Mouse (Mus musculus) liver, embryonic 16.5 days (tissue): ENCODE results near the gene Fcho1. TPM values are rescaled to one million over a fixed set of nuclear protein-coding genes. Genes with fewer than 3 reads are reported as not detected.
"Not testable (repeated sequence)": the region's sequence is repeated elsewhere in the genome, so short reads cannot be mapped to it uniquely, and the experiment has no call there.

Experiments used
- ATAC-seq: fragments of 200-750 bp; cut with Nextera tagmentation; 2 replicates; pipeline ENCODE4 v1.8.0; 2017; ENCODE audit warnings: low read depth, mild to moderate bottlenecking, moderate number of reproducible peaks, moderate library complexity
- H3K27ac ChIP-seq: fragments of 300-500 bp; sonication (generic); 2 replicates; pipeline ENCODE4 v1.5.1; 2014; ENCODE audit warnings: mild to moderate bottlenecking, low read length
- H3K27me3 ChIP-seq: fragments of 300-500 bp; sonication (generic); 2 replicates; pipeline ENCODE4 v1.6.1; 2014; ENCODE audit warnings: low read depth, low read length, mixed read lengths; ENCODE audit not compliant: control insufficient read depth, insufficient read depth
- H3K36me3 ChIP-seq: fragments of 300-500 bp; sonication (generic); 2 replicates; pipeline ENCODE4 v1.6.1; 2014; ENCODE audit warnings: mild to moderate bottlenecking; ENCODE audit not compliant: control insufficient read depth, insufficient read depth
- H3K4me1 ChIP-seq: fragments of 300-500 bp; sonication (generic); 2 replicates; pipeline ENCODE4 v1.6.1; 2014; ENCODE audit warnings: low read depth, low read length, mixed read lengths; ENCODE audit not compliant: control insufficient read depth
- H3K4me2 ChIP-seq: fragments of 300-500 bp; sonication (generic); 2 replicates; pipeline ENCODE4 v1.6.1; 2014; ENCODE audit warnings: low read depth, low read length, mixed read lengths
- H3K4me3 ChIP-seq: fragments of 300-500 bp; sonication (generic); 2 replicates; pipeline ENCODE4 v1.5.1; 2014; ENCODE audit warnings: low read depth, mild to moderate bottlenecking, low read length
- H3K9ac ChIP-seq: fragments of 300-500 bp; sonication (generic); 2 replicates; pipeline ENCODE4 v1.6.1; 2014; ENCODE audit warnings: low read depth, low read length
- H3K9me3 ChIP-seq: fragments of 300-500 bp; sonication (generic); replicated peaks from 2 replicates; pipeline ENCODE4 v1.6.1; 2016; ENCODE audit warnings: low read length; ENCODE audit not compliant: control insufficient read depth
- WGBS: fragments of 180-500 bp; shearing (Covaris S2); extraction: QIAGEN DNeasy Blood & Tissue Kit; methylation state at CpG from one replicate; pipeline ENCODE4 v1.1.7; 2014; ENCODE audit not compliant: insufficient replicate concordance; 5-methylcytosine and 5-hydroxymethylcytosine counted together
- polyA plus RNA-seq: library from polyadenylated mRNA; unstranded; fragments of >200 nt; fragmentation: Nextera tagmentation; extraction: Ambion mirVana; gene quantifications from 2 replicates; pipeline ENCODE4 v1.2.1, GENCODE M21; 2015

The Fcho1 gene
- polyA plus RNA-seq, 1 experiment from 2014 or later = 24.5 TPM

GRCm38 (mm10) chr8:71709134-71709799 is 16.2 kb downstream of the Fcho1 start:
- Histone ChIP-seq H3K27ac (no peak overlapping the region), H3K27me3 (no peaks in the 10 kb centered on the region; the same call in 1 of the 2 replicates), H3K9me3 (no peaks in the 10 kb centered on the region), H3K36me3 (peaks cover 6% of the 10 kb centered on the region; the same call in 1 of the 2 replicates), H3K4me1 (peaks cover 4% of the 10 kb centered on the region; the same call in 1 of the 2 replicates), H3K9ac (no peak overlapping the region), H3K4me3 (no peak overlapping the region), H3K4me2 (0 out of 2 replicates have a peak overlapping the region, but pooled peaks have one; percentile 2)
- ATAC-seq = no peak; the same call in none of the 2 replicates
- WGBS = 65% methylated on average over 25 of the region's 25 CpGs

DNA sequence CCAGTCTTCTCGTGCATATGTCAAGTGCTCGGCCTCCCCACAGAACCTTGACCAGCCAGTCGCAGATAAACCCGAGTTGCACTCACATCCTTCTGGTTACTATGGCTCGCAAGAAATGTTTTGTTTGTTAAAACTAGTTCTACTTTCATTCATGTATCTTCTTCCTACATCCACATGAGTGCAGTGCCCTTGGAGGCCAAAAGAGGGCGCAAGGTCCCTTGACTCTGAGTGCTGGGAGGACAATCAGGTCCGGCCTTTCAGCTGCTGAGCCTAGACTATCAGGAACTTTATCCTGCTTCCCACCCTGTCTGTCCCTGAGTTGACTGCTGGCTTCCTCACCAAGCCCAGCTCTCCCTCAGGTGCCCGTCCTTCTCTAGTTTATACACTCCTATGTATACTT is 17.6 kb downstream of the Fcho1 start:
- H3K27me3 ChIP-seq = no peaks in the 10 kb centered on the region; the same call in 1 of the 2 replicates
- peaks cover 8% of the 10 kb centered on the region for H3K4me1 ChIP-seq
- no peak for ATAC-seq
- no peak overlapping the region for H3K4me2 ChIP-seq
- peaks cover 6% of the 10 kb centered on the region; the same call in 1 of the 2 replicates for H3K36me3 ChIP-seq
- H3K9me3 ChIP-seq = no peaks in the 10 kb centered on the region
- 38% methylated on average over 8 of the region's 8 CpGs for WGBS
- H3K27ac ChIP-seq = no peak overlapping the region
- no peak overlapping the region for H3K9ac ChIP-seq
- H3K4me3 ChIP-seq = no peak overlapping the region

- peak; percentile 76 for ATAC-seq
- peak overlapping the region; percentile 40 for H3K9ac ChIP-seq
Observed at GRCm38 (mm10) chr8:71703400-71703799, 22.1 kb downstream of the Fcho1 start.

GRCm38 (mm10) chr8:71702923-71703322 is 22.6 kb downstream of the Fcho1 start:
- 35% methylated on average over 3 of the region's 3 CpGs for WGBS
- ATAC-seq = peak; percentile 98
- Histone ChIP-seq H3K4me2 (peak overlapping the region; percentile 74), H3K27me3 (peaks cover 28% of the 10 kb centered on the region), H3K36me3 (no peaks in the 10 kb centered on the region), H3K4me1 (peaks cover 29% of the 10 kb centered on the region), H3K4me3 (peak overlapping the region; percentile 59), H3K9ac (peak overlapping the region; percentile 68), H3K9me3 (no peaks in the 10 kb centered on the region), H3K27ac (peak overlapping the region; percentile 86)

More at GRCm38 (mm10) chr8:71703400-71703799, 22.1 kb downstream of the Fcho1 start:
- Histone ChIP-seq H3K27ac (peak overlapping the region; percentile 86), H3K4me3 (peak overlapping the region; percentile 59), H3K4me1 (peaks cover 29% of the 10 kb centered on the region), H3K27me3 (peaks cover 28% of the 10 kb centered on the region), H3K4me2 (peak overlapping the region; percentile 74)
- H3K9me3 ChIP-seq, H3K36me3 ChIP-seq: not testable (repeated sequence)

DNA sequence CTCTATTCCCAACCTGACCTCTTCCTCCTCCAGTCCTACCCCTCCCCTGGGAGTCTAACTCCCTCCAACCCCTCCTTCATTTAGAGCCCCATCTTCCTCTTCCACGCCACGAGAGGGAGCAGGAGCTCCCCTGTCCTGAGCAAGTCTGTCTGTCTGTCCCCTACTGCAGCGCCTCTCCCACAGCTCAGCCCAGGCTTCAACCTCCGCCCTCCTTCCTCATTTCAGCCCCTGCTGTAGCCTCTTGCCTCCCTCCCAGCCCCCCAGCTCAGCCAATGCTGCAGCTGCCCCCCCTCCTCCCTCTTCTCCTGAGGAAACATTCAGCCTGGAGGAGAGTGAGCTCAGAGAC is 23.5 kb downstream of the Fcho1 start:
- Histone ChIP-seq H3K4me3 (peak overlapping the region; percentile 59), H3K9me3 (no peaks in the 10 kb centered on the region), H3K27me3 (peaks cover 28% of the 10 kb centered on the region), H3K9ac (peak overlapping the region; percentile 68), H3K4me1 (peaks cover 29% of the 10 kb centered on the region), H3K4me2 (peak overlapping the region; percentile 74), H3K27ac (peak overlapping the region; percentile 86; the same call in 1 of the 2 replicates), H3K36me3 (no peaks in the 10 kb centered on the region)
- WGBS = 14% methylated on average over 4 of the region's 4 CpGs
- ATAC-seq = peak; percentile 20; the same call in 1 of the 2 replicates

- Histone ChIP-seq H3K4me3 (peak within 1 kb of the TSS; percentile 59), H3K9me3 (no peaks in the 10 kb centered on the region), H3K27me3 (peaks cover 29% of the 10 kb centered on the region), H3K4me2 (peak within 1 kb of the TSS; percentile 74), H3K4me1 (peaks cover 29% of the 10 kb centered on the region), H3K36me3 (no peaks in the 10 kb centered on the region), H3K9ac (peak within 1 kb of the TSS; percentile 68), H3K27ac (peak within 1 kb of the TSS; percentile 86)
- ATAC-seq = no peak
- 11% methylated on average over 32 of the region's 34 CpGs for WGBS
Observed at GRCm38 (mm10) chr8:71701414-71702086, 24.0 kb downstream of the Fcho1 start, which contains the start of gene B3gnt3. TSS of gene B3gnt3 (minus strand) at chr8:71701789.

GRCm38 (mm10) chr8:71700493-71701269 is 24.8 kb downstream of the Fcho1 start:
- Histone ChIP-seq H3K27me3 (peaks cover 31% of the 10 kb centered on the region), H3K9ac (peak overlapping the region; percentile 37; the same call in 1 of the 2 replicates), H3K4me3 (peak overlapping the region; percentile 59), H3K4me1 (peaks cover 29% of the 10 kb centered on the region), H3K4me2 (peak overlapping the region; percentile 74), H3K36me3 (no peaks in the 10 kb centered on the region), H3K27ac (no peak overlapping the region), H3K9me3 (no peaks in the 10 kb centered on the region)
- ATAC-seq = no peak
- WGBS = 10% methylated on average over 29 of the region's 29 CpGs

GRCm38 (mm10) chr8:71695456-71695855 is 30.1 kb downstream of the Fcho1 start:
- not testable (repeated sequence) for H3K4me3 ChIP-seq, ATAC-seq, H3K4me1 ChIP-seq, H3K9ac ChIP-seq, H3K4me2 ChIP-seq, H3K36me3 ChIP-seq, H3K27ac ChIP-seq, H3K9me3 ChIP-seq
- peaks cover 65% of the 10 kb centered on the region for H3K27me3 ChIP-seq
- WGBS = 56% methylated on average over 12 of the region's 12 CpGs
